Mouse (Mus musculus): ENCODE results near the gene Gbp3.

The Gbp3 gene

DNA sequence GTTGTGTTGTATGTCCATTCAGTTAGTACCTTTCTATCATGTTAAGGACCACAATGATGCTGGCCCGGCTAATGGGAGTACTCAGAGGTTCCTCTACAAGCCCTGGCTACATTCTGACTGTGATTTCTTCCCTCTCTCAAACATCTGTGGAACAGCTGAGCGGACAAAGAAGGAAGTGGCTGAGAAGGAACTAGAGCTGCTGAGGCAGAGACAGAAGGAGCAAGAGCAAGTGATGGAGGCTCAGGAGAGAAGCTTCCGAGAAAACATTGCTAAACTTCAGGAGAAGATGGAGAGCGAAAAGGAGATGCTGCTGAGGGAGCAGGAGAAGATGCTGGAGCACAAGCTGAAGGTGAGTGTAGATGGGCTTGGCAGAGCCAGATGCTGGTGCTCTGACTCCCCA is 10.9 kb downstream of the Gbp3 start:
- Histone ChIP-seq H3K27me3 (ENCODE audit: insufficient read depth, low read length) (no peaks in the 10 kb centered on the region), H3K9me3 (ENCODE audit: low read length) (no peaks in the 10 kb centered on the region)
- TF ChIP-seq NANOG (IDR thresholded peaks at IDR 0.05; ENCODE audit: borderline replicate concordance, low read length) (no peak), CTCF (conservative IDR thresholded peaks at IDR 0.05; ENCODE audit: low read length) (no peak), POU5F1 (IDR thresholded peaks at IDR 0.05; ENCODE audit: borderline replicate concordance, low read length) (no peak)

DNA sequence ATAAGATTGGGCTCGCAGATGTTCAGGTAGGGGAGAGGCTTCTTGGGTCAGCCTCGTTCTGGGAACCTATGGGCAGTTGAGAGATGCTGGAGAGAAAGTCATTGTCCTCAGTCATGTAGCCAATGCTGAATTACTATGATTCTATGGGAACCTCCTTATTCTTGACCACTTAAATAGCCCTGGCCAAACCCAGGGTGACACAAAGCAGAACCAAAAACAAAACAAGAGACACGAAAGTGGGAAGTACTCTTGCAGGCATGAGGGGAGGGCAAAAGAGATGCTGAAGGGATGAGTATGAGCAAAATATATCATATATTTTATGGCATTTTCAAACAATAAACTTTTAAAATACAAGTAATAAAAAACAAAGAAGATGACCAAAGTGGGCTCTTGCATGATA is 17.3 kb downstream of the Gbp3 start:
- no peak for TF ChIP-seq NANOG (IDR thresholded peaks at IDR 0.05; ENCODE audit: borderline replicate concordance, low read length)
- TF ChIP-seq CTCF (conservative IDR thresholded peaks at IDR 0.05; ENCODE audit: low read length), result no peak
- TF ChIP-seq POU5F1 (IDR thresholded peaks at IDR 0.05; ENCODE audit: borderline replicate concordance, low read length), result no peak
- H3K27me3 ChIP-seq (ENCODE audit: insufficient read depth, low read length), result no peaks in the 10 kb centered on the region
- H3K4me3 ChIP-seq (replicated peaks; ENCODE audit: low read length), result no peak overlapping the region
- no peaks in the 10 kb centered on the region for H3K4me1 ChIP-seq (replicated peaks; ENCODE audit: low read depth, low read length)
- H3K36me3 ChIP-seq (ENCODE audit: insufficient read depth, low read length), result no peaks in the 10 kb centered on the region
- no peaks in the 10 kb centered on the region for H3K9me3 ChIP-seq (ENCODE audit: low read length)

More for the DNA sequence above, 10.9 kb downstream of the Gbp3 start:
- Histone ChIP-seq H3K4me3 (replicated peaks; ENCODE audit: low read length) (no peak overlapping the region), H3K36me3 (ENCODE audit: insufficient read depth, low read length) (no peaks in the 10 kb centered on the region), H3K4me1 (replicated peaks; ENCODE audit: low read depth, low read length) (no peaks in the 10 kb centered on the region)

DNA sequence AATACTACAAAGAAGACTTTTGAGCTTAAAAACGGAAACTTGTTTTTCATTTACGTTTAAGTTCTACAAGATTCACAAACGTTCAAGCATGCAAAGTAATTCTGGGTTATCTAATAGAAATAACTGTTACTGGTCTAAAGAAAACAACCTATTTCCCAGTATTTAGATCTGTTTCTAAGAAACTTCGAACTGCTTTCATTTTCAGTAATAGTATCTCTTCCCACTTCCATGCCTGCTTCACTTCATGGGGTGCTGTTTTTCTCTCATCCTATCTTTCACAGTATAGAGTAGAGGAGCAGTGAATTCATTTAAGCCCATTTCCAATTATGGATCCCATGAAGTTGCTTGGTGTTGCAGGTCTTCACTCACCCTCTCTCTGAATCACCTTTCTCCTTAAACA is 18.5 kb downstream of the Gbp3 start:
- no peaks in the 10 kb centered on the region for H3K9me3 ChIP-seq (ENCODE audit: low read length)
- no peaks in the 10 kb centered on the region for H3K4me1 ChIP-seq (replicated peaks; ENCODE audit: low read depth, low read length)
- no peak overlapping the region for H3K4me3 ChIP-seq (replicated peaks; ENCODE audit: low read length)
- TF ChIP-seq CTCF (conservative IDR thresholded peaks at IDR 0.05; ENCODE audit: low read length) (no peak), NANOG (IDR thresholded peaks at IDR 0.05; ENCODE audit: borderline replicate concordance, low read length) (no peak), POU5F1 (IDR thresholded peaks at IDR 0.05; ENCODE audit: borderline replicate concordance, low read length) (no peak)
- H3K27me3 ChIP-seq (ENCODE audit: insufficient read depth, low read length), result no peaks in the 10 kb centered on the region
- no peaks in the 10 kb centered on the region for H3K36me3 ChIP-seq (ENCODE audit: insufficient read depth, low read length)

DNA sequence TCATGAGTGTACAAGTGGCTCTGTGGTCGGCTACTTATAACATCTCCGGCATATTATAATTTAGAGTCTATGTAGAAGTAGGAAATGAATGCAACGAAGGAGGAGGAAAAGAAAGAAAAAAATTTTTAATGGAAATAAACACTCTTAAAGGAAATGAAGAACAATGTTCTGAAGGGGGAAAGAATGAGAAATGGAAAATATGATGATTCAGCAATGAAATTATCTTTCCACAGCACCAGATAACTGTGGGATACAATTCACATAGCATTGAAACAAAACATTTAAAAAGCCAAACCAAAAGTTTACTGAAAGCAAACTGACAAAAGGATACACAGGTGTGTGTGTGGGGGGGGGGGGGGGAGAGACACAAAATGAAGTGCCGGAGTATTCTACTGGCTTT is 23.2 kb downstream of the Gbp3 start:
- H3K4me3 ChIP-seq (replicated peaks; ENCODE audit: low read length), result no peak overlapping the region
- H3K36me3 ChIP-seq (ENCODE audit: insufficient read depth, low read length), result no peaks in the 10 kb centered on the region
- no peak for TF ChIP-seq CTCF (conservative IDR thresholded peaks at IDR 0.05; ENCODE audit: low read length)
- TF ChIP-seq POU5F1 (IDR thresholded peaks at IDR 0.05; ENCODE audit: borderline replicate concordance, low read length), result no peak
- TF ChIP-seq NANOG (IDR thresholded peaks at IDR 0.05; ENCODE audit: borderline replicate concordance, low read length), result no peak
- H3K27me3 ChIP-seq (ENCODE audit: insufficient read depth, low read length), result no peaks in the 10 kb centered on the region
- H3K4me1 ChIP-seq (replicated peaks; ENCODE audit: low read depth, low read length), result no peaks in the 10 kb centered on the region
- no peaks in the 10 kb centered on the region for H3K9me3 ChIP-seq (ENCODE audit: low read length)

DNA sequence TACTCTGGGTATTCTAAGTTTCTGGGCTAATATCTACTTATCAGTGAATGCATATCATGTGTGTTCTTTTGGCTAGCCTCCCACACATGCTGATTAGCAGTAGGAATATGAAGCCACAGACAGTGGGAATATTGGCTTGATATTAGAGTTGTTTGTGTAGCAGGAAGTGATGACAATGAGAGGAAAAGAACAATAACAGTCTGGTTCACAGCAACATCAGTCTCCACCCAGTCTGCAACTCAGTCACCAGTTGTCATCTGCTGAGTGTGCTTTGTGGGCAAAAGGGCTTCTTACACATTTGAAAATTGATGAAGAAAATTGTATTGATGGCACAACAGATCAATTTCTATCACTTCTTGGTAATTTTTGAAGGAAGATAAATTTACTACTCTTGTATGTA is 27.6 kb downstream of the Gbp3 start:
- H3K27me3 ChIP-seq (ENCODE audit: insufficient read depth, low read length), result no peaks in the 10 kb centered on the region
- H3K4me3 ChIP-seq (replicated peaks; ENCODE audit: low read length), result no peak overlapping the region
- no peaks in the 10 kb centered on the region for H3K36me3 ChIP-seq (ENCODE audit: insufficient read depth, low read length)
- no peaks in the 10 kb centered on the region for H3K9me3 ChIP-seq (ENCODE audit: low read length)
- H3K4me1 ChIP-seq (replicated peaks; ENCODE audit: low read depth, low read length), result no peaks in the 10 kb centered on the region
- TF ChIP-seq CTCF (conservative IDR thresholded peaks at IDR 0.05; ENCODE audit: low read length) (no peak), POU5F1 (IDR thresholded peaks at IDR 0.05; ENCODE audit: borderline replicate concordance, low read length) (no peak), NANOG (IDR thresholded peaks at IDR 0.05; ENCODE audit: borderline replicate concordance, low read length) (no peak)

DNA sequence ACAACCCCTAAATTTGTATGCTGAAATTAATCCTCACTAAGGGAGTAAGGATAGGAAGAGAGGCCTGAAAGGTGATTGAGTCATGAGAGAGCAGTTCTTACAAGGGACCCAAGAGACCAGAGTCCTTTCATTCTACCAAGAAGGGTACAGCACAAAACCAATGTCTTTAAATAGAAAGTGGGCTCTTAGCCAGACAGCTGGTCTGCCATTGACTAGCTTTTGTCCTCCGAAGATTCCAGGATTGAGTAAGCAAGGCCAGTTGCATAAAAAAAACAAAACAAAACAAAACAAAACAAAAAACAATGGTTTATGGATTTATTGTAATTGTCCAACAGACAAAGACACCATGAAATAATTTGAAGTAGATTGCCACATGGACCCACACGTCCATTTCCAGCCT is 29.1 kb downstream of the Gbp3 start:
- Histone ChIP-seq H3K9me3 (ENCODE audit: low read length) (no peaks in the 10 kb centered on the region), H3K36me3 (ENCODE audit: insufficient read depth, low read length) (no peaks in the 10 kb centered on the region), H3K27me3 (ENCODE audit: insufficient read depth, low read length) (no peaks in the 10 kb centered on the region), H3K4me3 (replicated peaks; ENCODE audit: low read length) (no peak overlapping the region), H3K4me1 (replicated peaks; ENCODE audit: low read depth, low read length) (no peaks in the 10 kb centered on the region)
- TF ChIP-seq POU5F1 (IDR thresholded peaks at IDR 0.05; ENCODE audit: borderline replicate concordance, low read length) (no peak), NANOG (IDR thresholded peaks at IDR 0.05; ENCODE audit: borderline replicate concordance, low read length) (no peak), CTCF (conservative IDR thresholded peaks at IDR 0.05; ENCODE audit: low read length) (no peak)

DNA sequence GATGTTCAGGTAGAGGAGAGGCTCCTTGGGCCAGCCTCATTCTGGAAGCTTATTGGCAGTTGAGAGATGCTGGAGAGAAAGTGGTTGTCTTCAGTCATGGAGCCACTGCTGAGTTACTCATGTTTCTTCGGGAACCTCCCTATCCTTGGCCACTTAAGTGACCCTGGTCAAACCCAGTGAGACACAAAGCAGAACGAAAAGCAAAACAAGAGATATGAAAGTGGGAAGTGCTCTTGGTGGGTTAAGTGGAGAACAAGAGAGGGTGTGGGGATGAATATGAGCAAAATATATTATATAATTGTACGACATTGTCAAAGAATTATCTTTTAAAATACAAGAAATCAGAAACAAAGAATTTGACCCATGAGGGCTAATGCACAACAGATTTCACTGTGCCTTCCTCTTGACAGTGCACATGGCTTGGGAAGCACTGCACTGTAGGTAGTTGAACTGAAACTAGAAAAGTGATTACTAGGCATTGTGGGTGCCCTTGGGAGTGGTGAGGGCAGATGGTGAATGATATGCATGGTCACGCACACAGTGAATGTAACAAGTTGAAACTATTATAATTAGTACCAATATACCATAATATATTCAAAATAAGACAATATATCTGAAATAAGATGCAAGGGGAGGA is 30.7 kb downstream of the Gbp3 start:
- H3K27me3 ChIP-seq (ENCODE audit: insufficient read depth, low read length), result no peaks in the 10 kb centered on the region
- TF ChIP-seq NANOG (IDR thresholded peaks at IDR 0.05; ENCODE audit: borderline replicate concordance, low read length) (no peak), CTCF (conservative IDR thresholded peaks at IDR 0.05; ENCODE audit: low read length) (no peak), POU5F1 (IDR thresholded peaks at IDR 0.05; ENCODE audit: borderline replicate concordance, low read length) (no peak)
- no peaks in the 10 kb centered on the region for H3K4me1 ChIP-seq (replicated peaks; ENCODE audit: low read depth, low read length)
- H3K36me3 ChIP-seq (ENCODE audit: insufficient read depth, low read length), result no peaks in the 10 kb centered on the region
- no peak overlapping the region for H3K4me3 ChIP-seq (replicated peaks; ENCODE audit: low read length)
- H3K9me3 ChIP-seq (ENCODE audit: low read length), result no peaks in the 10 kb centered on the region

DNA sequence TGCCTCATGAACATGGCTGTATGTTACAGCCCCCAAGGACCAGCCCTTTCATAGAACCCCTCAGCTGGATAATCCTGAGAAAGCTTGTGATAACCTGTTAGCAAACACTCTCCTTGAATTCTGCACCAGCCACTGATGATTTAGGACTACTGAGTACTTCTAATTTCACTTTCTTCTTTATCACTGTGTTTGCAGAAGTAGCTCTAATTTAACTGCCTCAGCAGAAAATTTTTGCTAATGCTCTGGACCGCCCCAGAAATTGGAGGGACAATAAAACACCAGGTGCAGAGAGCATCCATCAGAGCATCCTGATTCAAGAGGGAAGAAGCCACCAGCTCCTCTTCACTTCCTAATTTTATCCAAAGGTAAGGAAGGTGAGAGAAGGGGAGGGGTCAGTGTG is 34.7 kb downstream of the Gbp3 start, which contains the start of gene Gbp2b:
Gene Gbp2b (plus strand): TSS at position 301 of the 400 bp plus-strand sequence.
- Histone ChIP-seq H3K36me3 (ENCODE audit: insufficient read depth, low read length) (no peaks in the 10 kb centered on the region), H3K4me1 (replicated peaks; ENCODE audit: low read depth, low read length) (no peaks in the 10 kb centered on the region), H3K9me3 (ENCODE audit: low read length) (no peaks in the 10 kb centered on the region), H3K4me3 (replicated peaks; ENCODE audit: low read length) (no peak within 1 kb of the TSS), H3K27me3 (ENCODE audit: insufficient read depth, low read length) (no peaks in the 10 kb centered on the region)
- TF ChIP-seq POU5F1 (IDR thresholded peaks at IDR 0.05; ENCODE audit: borderline replicate concordance, low read length) (no peak), NANOG (IDR thresholded peaks at IDR 0.05; ENCODE audit: borderline replicate concordance, low read length) (no peak), CTCF (conservative IDR thresholded peaks at IDR 0.05; ENCODE audit: low read length) (no peak)

DNA sequence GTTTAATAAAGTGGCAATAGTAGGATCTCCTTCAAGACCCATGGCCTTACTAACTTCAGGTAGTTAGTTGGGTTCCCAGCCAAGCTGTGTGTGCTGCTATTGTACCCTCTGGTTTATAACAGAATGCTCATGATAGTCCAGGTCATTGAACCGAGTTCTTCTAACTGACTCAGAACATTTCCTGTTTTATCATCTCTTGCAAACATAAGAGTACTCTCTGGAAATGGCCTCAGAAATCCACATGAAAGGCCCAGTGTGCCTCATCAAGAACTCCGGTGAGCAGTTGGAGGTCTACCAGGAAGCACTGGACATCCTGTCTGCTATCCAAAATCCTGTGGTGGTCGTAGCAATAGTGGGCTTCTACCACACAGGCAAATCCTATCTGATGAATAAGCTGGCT is 38.1 kb downstream of the Gbp3 start:
- Histone ChIP-seq H3K36me3 (ENCODE audit: insufficient read depth, low read length) (no peaks in the 10 kb centered on the region), H3K27me3 (ENCODE audit: insufficient read depth, low read length) (no peaks in the 10 kb centered on the region), H3K4me3 (replicated peaks; ENCODE audit: low read length) (no peak overlapping the region), H3K4me1 (replicated peaks; ENCODE audit: low read depth, low read length) (no peaks in the 10 kb centered on the region), H3K9me3 (ENCODE audit: low read length) (no peaks in the 10 kb centered on the region)
- TF ChIP-seq CTCF (conservative IDR thresholded peaks at IDR 0.05; ENCODE audit: low read length) (no peak), POU5F1 (IDR thresholded peaks at IDR 0.05; ENCODE audit: borderline replicate concordance, low read length) (no peak), NANOG (IDR thresholded peaks at IDR 0.05; ENCODE audit: borderline replicate concordance, low read length) (no peak)
